ENCODE assay signal across 22 mouse cellular contexts in genomic region chr11:64549955-64550354, GRCm38 (mm10).
DNase-seq lines count a peak whose midpoint lies in the region; ATAC-seq and TF ChIP-seq lines count a peak whose summit lies in the region.
"Had no signal": no experiment of that assay in that cellular context is flagged by ENCODE, and none has a peak within 500 bp of the region (broad histone marks: within the 10 kb centered on the region; RNA-seq: fewer than 3 reads in every experiment).

No protein-coding gene starts in this region.

- no peak overlapping the region for H3K4me3 ChIP-seq in hindbrain, embryonic 10.5 days
- H3K4me3 ChIP-seq in hindbrain, embryonic 13.5 days: no peak overlapping the region
- no peak overlapping the region for H3K4me3 ChIP-seq in midbrain, embryonic 10.5 days
- H3K4me3 ChIP-seq in midbrain, embryonic 15.5 days: no peak overlapping the region
- H3K4me3 ChIP-seq in liver, postnatal 0 days (ENCODE audit: low read depth, low read length): no peak overlapping the region
- H3K4me3 ChIP-seq: embryonic facial prominence, embryonic 15.5 days; liver, embryonic 15.5 days; neural tube, embryonic 15.5 days had no signal

- TF ChIP-seq CTCF in liver, postnatal 0 days (IDR thresholded peaks at IDR 0.05; ENCODE audit: low read depth): no peak

- H3K36me3 ChIP-seq in hindbrain, embryonic 10.5 days: no peaks in the 10 kb centered on the region
- no peaks in the 10 kb centered on the region for H3K36me3 ChIP-seq in hindbrain, embryonic 13.5 days
- no peaks in the 10 kb centered on the region for H3K36me3 ChIP-seq in midbrain, embryonic 10.5 days
- no peaks in the 10 kb centered on the region for H3K36me3 ChIP-seq in midbrain, embryonic 15.5 days (replicated peaks)
- no peaks in the 10 kb centered on the region for H3K36me3 ChIP-seq in liver, postnatal 0 days (replicated peaks; ENCODE audit: insufficient read depth, low read length)
- H3K36me3 ChIP-seq: embryonic facial prominence, embryonic 15.5 days; liver, embryonic 15.5 days; neural tube, embryonic 15.5 days had no signal

- DNase-seq in hindbrain, embryonic 10.5 days (ENCODE audit: low spot score): no peak
- DNase-seq in midbrain, embryonic 10.5 days (ENCODE audit: low spot score): no peak
- peak; percentile 26 for DNase-seq in brain, embryonic 18.5 days (ENCODE audit: low read depth, low spot score)
- DNase-seq in liver, postnatal 0 days: no peak
- no peak for DNase-seq in gastrocnemius, adult 18-20 months (ENCODE audit: low spot score)
- DNase-seq: adrenal gland, postnatal 36 days; cerebellum, adult 2 months; cerebellum, postnatal 25 days; gastrocnemius, postnatal 25 days; kidney, adult 11 months; kidney, postnatal 4 days; left cerebral cortex, postnatal 4 days; liver; lung, postnatal 4 days; thymus, adult 18-20 months had no signal

- ATAC-seq in hindbrain, embryonic 13.5 days (ENCODE audit: low FRiP score): no peak
- no peak for ATAC-seq in midbrain, embryonic 15.5 days (replicated peaks)
- no peak for ATAC-seq in liver, postnatal 0 days
- ATAC-seq: forebrain, embryonic 16.5 days; Patski had no signal

- no peak overlapping the region for H3K4me2 ChIP-seq in hindbrain, embryonic 13.5 days
- no peak overlapping the region for H3K4me2 ChIP-seq in midbrain, embryonic 15.5 days
- no peak overlapping the region for H3K4me2 ChIP-seq in liver, postnatal 0 days (ENCODE audit: low read depth, low read length)
- H3K4me2 ChIP-seq: embryonic facial prominence, embryonic 15.5 days; liver, embryonic 15.5 days; neural tube, embryonic 15.5 days had no signal

- WGBS in hindbrain, embryonic 10.5 days: 64% methylated on average over 8 of the region's 8 CpGs
- 75% methylated on average over 8 of the region's 8 CpGs for whole genome bisulfite sequencing in hindbrain, embryonic 13.5 days
- WGBS in midbrain, embryonic 10.5 days: 67% methylated on average over 8 of the region's 8 CpGs
- 58% methylated on average over 8 of the region's 8 CpGs for WGBS in midbrain, embryonic 15.5 days
- WGBS in liver, postnatal 0 days (ENCODE audit: insufficient replicate concordance): 65% methylated on average over 8 of the region's 8 CpGs

- no peak for TF ChIP-seq EP300 in liver, postnatal 0 days (IDR thresholded peaks at IDR 0.05; ENCODE audit: low read depth)

- no peaks in the 10 kb centered on the region for H3K9me3 ChIP-seq in hindbrain, embryonic 10.5 days
- H3K9me3 ChIP-seq in hindbrain, embryonic 13.5 days: no peaks in the 10 kb centered on the region
- no peaks in the 10 kb centered on the region for H3K9me3 ChIP-seq in midbrain, embryonic 10.5 days (replicated peaks)
- no peaks in the 10 kb centered on the region for H3K9me3 ChIP-seq in midbrain, embryonic 15.5 days
- H3K9me3 ChIP-seq in liver, postnatal 0 days (ENCODE audit: low read length): no peaks in the 10 kb centered on the region
- H3K9me3 ChIP-seq: embryonic facial prominence, embryonic 15.5 days; liver, embryonic 15.5 days; neural tube, embryonic 15.5 days had no signal

- H3K27ac ChIP-seq in hindbrain, embryonic 10.5 days: 0 out of 2 replicates have a peak overlapping the region, but pooled peaks have one; percentile 1
- no peak overlapping the region for H3K27ac ChIP-seq in hindbrain, embryonic 13.5 days
- peak overlapping the region; percentile 33; the same call in 1 of the 2 replicates for H3K27ac ChIP-seq in midbrain, embryonic 10.5 days (replicated peaks)
- no peak overlapping the region for H3K27ac ChIP-seq in midbrain, embryonic 15.5 days
- H3K27ac ChIP-seq in liver, postnatal 0 days (ENCODE audit: low read depth): no peak overlapping the region
- H3K27ac ChIP-seq: embryonic facial prominence, embryonic 15.5 days; liver, embryonic 15.5 days; neural tube, embryonic 15.5 days had no signal

- no peak overlapping the region for H3K9ac ChIP-seq in hindbrain, embryonic 13.5 days
- H3K9ac ChIP-seq in midbrain, embryonic 15.5 days: no peak overlapping the region
- H3K9ac ChIP-seq in liver, postnatal 0 days (replicated peaks): no peak overlapping the region
- H3K9ac ChIP-seq: embryonic facial prominence, embryonic 15.5 days; liver, embryonic 15.5 days; neural tube, embryonic 15.5 days had no signal

- H3K27me3 ChIP-seq in hindbrain, embryonic 10.5 days (ENCODE audit: insufficient read depth, poor library complexity, severe bottlenecking): no peaks in the 10 kb centered on the region; the same call in 1 of the 2 replicates
- H3K27me3 ChIP-seq in hindbrain, embryonic 13.5 days: no peaks in the 10 kb centered on the region
- peaks cover 40% of the 10 kb centered on the region; the same call in 1 of the 2 replicates for H3K27me3 ChIP-seq in midbrain, embryonic 10.5 days (ENCODE audit: low read depth, poor library complexity, severe bottlenecking)
- H3K27me3 ChIP-seq in midbrain, embryonic 15.5 days (replicated peaks): peaks cover 5% of the 10 kb centered on the region; the same call in 1 of the 2 replicates
- H3K27me3 ChIP-seq in liver, postnatal 0 days (ENCODE audit: insufficient read depth, low read length): no peaks in the 10 kb centered on the region
- H3K27me3 ChIP-seq: liver, embryonic 15.5 days; neural tube, embryonic 15.5 days; Patski had no signal

- peaks cover 17% of the 10 kb centered on the region for H3K4me1 ChIP-seq in hindbrain, embryonic 10.5 days (replicated peaks)
- H3K4me1 ChIP-seq in hindbrain, embryonic 13.5 days (replicated peaks): peaks cover 7% of the 10 kb centered on the region
- H3K4me1 ChIP-seq in midbrain, embryonic 10.5 days: peaks cover 22% of the 10 kb centered on the region
- 0 out of 2 replicates have a peak, but pooled peaks cover 2% of the 10 kb centered on the region for H3K4me1 ChIP-seq in midbrain, embryonic 15.5 days
- no peaks in the 10 kb centered on the region for H3K4me1 ChIP-seq in liver, postnatal 0 days (ENCODE audit: insufficient read depth)
- H3K4me1 ChIP-seq: liver, embryonic 15.5 days; neural tube, embryonic 15.5 days had no signal

Comparison
In these comparisons a context has a peak if more than half of its experiments do, and no peak if none do; other contexts are left out.
1. H3K27ac ChIP-seq: peak in hindbrain, embryonic 10.5 days (single experiment) and midbrain, embryonic 10.5 days (single experiment); none in hindbrain, embryonic 13.5 days (single experiment), midbrain, embryonic 15.5 days (single experiment) and liver, postnatal 0 days (single experiment).